Mouse (Mus musculus): ENCODE data around the gene Itga9.
A peak's percentile ranks its signal among the peaks of the same experiment; 100 is the strongest.

Itga9 gene

DNA sequence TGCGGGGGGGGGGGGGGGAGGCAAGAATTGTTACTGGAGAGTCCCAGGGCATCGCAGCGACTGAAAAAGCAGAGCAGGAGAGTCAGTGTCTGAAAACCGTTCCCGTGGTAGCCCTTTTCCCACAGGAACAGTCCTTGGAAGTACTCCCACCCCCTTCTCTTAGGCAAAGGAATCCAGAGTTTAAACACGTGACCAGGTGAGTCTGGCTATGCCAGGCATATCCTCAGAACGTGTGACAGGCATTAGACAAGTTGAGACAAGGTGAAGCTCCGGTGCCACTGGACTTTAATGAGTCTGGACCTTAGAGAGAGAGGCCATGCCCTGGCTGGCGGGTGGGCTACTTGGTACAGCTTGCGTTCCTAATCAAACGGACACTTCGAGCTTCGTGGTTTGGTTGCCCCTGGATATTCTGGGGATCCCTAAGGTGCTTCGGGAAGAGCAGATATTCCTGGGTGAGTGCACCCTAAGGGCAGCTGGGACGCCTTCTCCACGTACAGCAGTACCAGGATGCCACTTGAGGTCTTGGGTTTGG is 318.1 kb downstream of the Itga9 start:
- DNase-seq (ENCODE audit: low spot score): no peak

- peak; percentile 93 for DNase-seq (ENCODE audit: low spot score)
These were observed 319.0 kb downstream of the Itga9 start for GRCm38 (mm10) chr9:118925286-118926110.

- DNase-seq (ENCODE audit: low spot score): no peak
These were observed 319.7 kb downstream of the Itga9 start, which contains the start of gene Ctdspl for GRCm38 (mm10) chr9:118926111-118926650. Gene Ctdspl (plus strand): TSS chr9:118926453.

DNA sequence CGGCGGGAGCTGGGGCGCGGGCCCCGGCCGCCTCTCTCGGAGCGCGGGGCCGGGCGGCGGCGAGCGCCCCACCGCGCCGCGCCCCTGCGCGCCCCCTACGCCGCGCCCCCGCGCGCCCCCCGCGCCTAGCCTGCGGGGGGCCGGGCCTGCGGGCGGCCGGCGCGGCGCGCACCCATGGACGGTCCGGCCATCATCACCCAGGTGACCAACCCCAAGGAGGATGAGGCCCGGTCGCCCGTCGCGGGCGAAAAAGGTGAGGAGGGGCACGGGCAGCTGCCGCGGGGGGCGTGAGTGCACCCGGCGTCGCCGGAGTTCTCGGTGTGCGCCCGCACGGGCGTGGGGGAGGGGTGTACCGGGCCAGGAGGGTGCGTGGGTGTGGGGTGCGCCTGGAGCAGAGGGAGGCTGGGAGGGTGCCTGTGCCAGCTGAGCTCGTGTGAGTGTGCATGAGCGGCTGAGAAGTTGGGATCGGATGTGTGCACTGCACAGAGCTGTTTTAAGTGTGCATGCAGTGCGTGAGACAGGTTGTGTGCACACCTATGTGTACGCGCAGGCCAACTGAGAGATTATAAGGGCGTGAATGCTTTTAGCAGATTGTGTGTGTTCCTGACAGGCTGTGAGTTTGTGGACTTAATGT is 320.3 kb downstream of the Itga9 start:
- DNase-seq (ENCODE audit: low spot score): peak; percentile 71

GRCm38 (mm10) chr9:118927501-118927900 is 321.0 kb downstream of the Itga9 start:
- no peak for DNase-seq (ENCODE audit: low spot score)

GRCm38 (mm10) chr9:118928007-118928406 is 321.5 kb downstream of the Itga9 start:
- DNase-seq (ENCODE audit: low spot score): no peak

DNA sequence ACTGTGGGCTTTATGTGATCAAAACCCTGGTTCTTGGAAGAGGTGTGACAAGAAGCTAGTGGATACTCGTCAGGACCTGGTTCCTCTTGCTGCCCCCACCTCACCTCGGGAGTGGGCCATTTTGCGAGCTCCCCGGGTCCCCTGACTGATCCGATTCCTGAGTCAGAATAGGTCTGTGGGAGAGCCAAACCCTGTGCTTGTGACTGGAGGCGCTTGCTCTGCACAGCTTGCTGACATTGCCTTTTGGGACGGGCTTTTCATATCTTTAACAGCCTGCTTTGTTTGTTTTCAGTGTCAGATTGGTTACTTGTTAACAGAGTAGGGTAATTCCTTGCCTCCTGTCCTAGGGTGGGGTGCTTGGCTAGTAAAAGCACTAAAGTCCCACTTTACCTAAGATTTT is 322.2 kb downstream of the Itga9 start:
- no peak for DNase-seq (ENCODE audit: low spot score)

DNA sequence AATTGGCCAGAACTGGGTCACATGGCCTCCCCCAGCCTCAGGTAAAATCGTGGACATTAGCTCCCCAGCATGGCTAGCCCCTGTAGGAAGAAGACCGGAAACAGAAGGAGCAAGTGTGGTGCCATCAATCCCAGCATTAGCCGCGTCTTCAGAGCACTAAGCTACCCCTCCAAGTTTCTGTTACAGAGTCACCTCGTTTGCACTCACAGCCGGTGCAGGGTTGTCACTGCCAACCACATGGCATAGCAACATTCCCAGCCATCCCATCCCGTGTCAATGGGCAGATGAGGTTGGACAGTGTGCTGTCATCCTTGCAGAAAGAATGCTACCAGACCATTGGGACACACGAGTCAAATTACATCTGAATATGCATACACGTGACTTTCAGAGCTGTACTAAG is 324.1 kb downstream of the Itga9 start:
- DNase-seq (ENCODE audit: low spot score): no peak

DNA sequence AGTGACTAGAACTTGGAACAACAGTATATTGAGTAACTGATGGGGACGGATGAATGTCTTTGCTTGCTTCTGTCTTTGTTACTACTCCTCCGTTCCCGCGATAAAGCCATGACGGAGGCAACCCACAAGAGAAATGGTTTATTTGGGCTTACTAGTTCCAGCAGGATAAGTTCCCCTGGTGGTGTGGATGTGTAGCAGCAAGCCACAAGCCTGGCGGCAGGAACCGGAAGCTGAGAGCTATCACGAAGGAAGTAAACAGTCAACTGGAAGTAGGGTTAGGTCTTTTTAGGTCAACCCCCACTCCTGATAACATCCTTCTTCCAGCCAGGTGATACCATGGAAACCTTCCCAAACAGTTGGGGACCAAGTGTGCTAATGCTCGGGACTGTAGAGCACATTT is 327.3 kb downstream of the Itga9 start:
- no peak for DNase-seq (ENCODE audit: low spot score)

DNA sequence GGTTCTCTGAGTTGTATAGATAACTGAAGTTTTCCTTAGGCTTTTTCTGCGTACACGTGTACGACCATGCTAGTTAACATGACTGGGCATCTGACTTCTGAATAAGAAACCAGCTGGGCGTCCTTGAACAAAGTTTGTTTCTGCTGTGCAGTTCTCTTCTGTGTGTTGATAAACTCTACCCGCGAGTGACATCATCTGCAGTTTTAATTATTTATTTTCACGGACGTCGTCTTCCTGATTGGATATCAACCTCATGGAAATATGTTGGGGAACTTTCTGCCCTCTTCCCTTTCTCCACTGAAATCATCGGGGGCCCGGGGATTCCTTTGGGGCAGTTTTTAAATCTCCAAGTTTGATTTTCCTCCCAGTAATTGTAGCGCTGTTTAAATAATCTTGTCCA is 327.8 kb downstream of the Itga9 start:
- DNase-seq (ENCODE audit: low spot score): no peak

DNA sequence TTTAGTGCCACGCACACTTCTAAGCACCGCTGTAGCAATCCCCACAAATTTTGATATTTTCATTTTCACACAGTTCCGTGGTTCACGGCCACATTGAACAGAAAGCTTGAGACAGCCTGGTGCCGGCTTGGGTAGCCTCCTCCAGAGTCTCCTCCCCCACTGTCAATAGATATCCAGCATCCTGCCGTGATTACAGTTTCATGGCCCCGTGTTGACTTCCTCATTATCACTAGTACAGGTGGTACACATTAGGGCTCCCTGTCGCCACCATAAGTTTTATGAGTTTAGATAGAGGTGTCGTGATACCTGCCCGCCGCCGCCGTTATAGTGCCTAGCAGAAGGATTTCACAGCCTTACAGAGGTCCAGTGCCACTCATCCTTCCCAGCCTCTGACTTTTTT is 328.6 kb downstream of the Itga9 start:
- no peak for DNase-seq (ENCODE audit: low spot score)

- DNase-seq (ENCODE audit: low spot score): no peak
These were observed 329.6 kb downstream of the Itga9 start for GRCm38 (mm10) chr9:118936071-118936470.

DNA sequence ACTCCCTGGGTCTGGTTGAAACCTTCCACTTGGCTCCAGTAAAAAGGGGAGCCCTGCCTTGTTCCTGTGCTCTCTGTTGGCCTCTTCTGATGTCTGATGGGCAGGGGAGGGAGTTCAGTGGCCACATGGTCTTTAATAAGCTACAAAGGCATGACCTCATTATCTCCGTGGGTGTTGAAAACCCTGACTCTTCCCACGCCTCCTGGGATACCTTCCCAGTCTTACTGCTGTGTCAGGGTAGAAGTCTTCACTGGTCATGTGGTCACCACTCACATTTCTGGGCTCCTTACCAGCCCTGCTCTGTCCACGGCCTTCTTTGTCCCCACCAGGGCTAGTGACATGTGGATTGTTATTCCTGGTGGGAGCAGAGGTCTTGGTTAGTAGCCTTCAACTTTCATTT is 331.0 kb downstream of the Itga9 start:
- DNase-seq (ENCODE audit: low spot score): no peak

DNA sequence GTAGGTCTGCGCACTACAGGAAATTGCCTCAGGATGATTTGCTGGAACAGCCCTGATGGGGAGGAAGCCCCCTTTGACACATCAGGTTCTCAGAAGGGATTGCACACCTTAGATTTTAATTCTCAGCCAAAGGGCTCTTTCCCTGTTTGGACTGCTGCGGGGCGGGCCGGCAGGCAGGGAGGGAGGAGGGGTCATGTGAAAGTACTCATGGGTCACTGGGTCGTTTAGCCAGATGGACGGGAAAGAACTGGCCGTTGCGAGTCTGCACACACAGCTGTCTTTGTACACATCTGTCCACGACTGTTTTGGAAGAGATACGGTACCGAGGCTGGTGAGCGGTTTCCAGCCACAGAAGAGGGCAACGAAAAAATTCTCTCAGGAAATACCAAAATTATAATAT is 332.9 kb downstream of the Itga9 start:
- no peak for DNase-seq (ENCODE audit: low spot score)

GRCm38 (mm10) chr9:118939831-118940230 is 333.3 kb downstream of the Itga9 start:
- DNase-seq (ENCODE audit: low spot score): no peak

- no peak for DNase-seq (ENCODE audit: low spot score)
These were observed 334.2 kb downstream of the Itga9 start for GRCm38 (mm10) chr9:118940591-118941207.

GRCm38 (mm10) chr9:118942030-118942429 is 335.5 kb downstream of the Itga9 start:
- DNase-seq (ENCODE audit: low spot score): no peak

- DNase-seq (ENCODE audit: low spot score): no peak
These were observed 337.5 kb downstream of the Itga9 start for GRCm38 (mm10) chr9:118943941-118944340.

GRCm38 (mm10) chr9:118944388-118944787 is 337.9 kb downstream of the Itga9 start:
- DNase-seq (ENCODE audit: low spot score): no peak

- DNase-seq (ENCODE audit: low spot score): no peak
These were observed 342.0 kb downstream of the Itga9 start for GRCm38 (mm10) chr9:118948486-118948885.

DNA sequence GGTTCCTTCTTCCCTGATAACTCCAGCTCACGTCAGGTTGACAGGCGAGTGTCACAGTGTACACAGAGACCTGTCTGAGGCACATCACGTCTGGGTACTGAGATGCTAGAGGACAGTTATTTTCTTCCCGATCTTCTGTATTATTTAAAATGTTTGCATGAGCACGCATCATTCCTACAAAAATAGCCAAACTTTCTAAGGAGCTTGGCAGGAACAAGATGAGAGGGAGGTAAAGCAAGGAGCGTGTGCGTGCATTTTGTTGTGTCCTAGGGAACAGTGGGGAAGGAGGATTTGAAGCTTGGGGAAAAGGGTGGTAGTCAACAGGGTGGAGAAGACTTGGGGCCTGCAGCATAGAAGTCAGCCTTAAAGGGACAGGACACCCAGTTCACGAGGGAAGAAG is 342.6 kb downstream of the Itga9 start:
- DNase-seq (ENCODE audit: low spot score): no peak

- DNase-seq (ENCODE audit: low spot score): no peak
These were observed 343.2 kb downstream of the Itga9 start for GRCm38 (mm10) chr9:118949654-118950053.

DNA sequence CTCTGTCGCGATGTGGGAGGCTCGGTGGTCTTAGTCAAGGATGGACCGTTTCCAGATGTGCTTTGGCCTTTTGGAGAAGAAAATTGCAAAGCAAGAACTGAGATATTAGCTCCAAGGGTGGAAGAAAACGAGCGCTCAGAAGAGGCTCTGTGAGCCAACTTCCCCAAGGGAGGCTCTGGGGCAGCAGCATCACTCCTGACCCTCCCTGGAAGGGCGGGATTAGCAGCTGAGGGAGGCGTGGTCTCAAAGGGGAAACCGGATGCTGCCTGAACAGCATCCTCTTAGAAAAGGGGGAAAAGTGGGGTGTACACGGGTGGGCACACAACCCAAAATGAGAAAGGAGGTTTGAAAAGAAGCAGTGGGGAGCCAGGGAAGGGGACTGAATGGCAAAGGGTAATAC is 343.6 kb downstream of the Itga9 start:
- no peak for DNase-seq (ENCODE audit: low spot score)

All from left cerebral cortex, adult 11 months (tissue).